8 mouse cellular contexts compared by ENCODE assay signal in genomic region chrX:85573532-85574181, GRCm38 (mm10). TPM values are rescaled to one million over a fixed set of nuclear protein-coding genes. Genes with fewer than 3 reads are reported as not detected.
DNase-seq lines count a peak whose midpoint lies in the region; ATAC-seq lines count a peak whose summit lies in the region.

Tab3 (plus strand) TSS chrX:85574022.

- intact Hi-C loops in left cerebral cortex, postnatal 14 days (cut with DNase I) = no loop called here

- peak; percentile 85 to 87 for DNase-seq in adrenal gland, adult 18-20 months (ENCODE audit: low spot score in 2 of 2)
- peak; percentile 95 for DNase-seq in embryo, embryonic 11 days
- peak; percentile 95 for DNase-seq in gastrocnemius, postnatal 25 days
- DNase-seq in intestine, embryonic 14.5 days (ENCODE audit: low spot score) = peak; percentile 91
- peak; percentile 91 to 93 for DNase-seq in left cerebral cortex, postnatal 14 days (ENCODE audit: low spot score in 2 of 2)
- DNase-seq in mesoderm, embryonic 11.5 days (ENCODE audit: low read depth, low spot score) = peak; percentile 95
- DNase-seq in right cerebral cortex, postnatal 36 days (ENCODE audit: low spot score in 2 of 2) = peak; percentile 89 to 91
- DNase-seq in yolk sac, embryonic 10.5 days (ENCODE audit: low spot score) = peak; percentile 95

- H3K4me1 ChIP-seq in intestine, embryonic 14.5 days (replicated peaks; ENCODE audit: control insufficient read depth, insufficient read depth, low read length) = no peaks in the 10 kb centered on the region; the same call in 1 of the 2 replicates

- no peaks in the 10 kb centered on the region for H3K36me3 ChIP-seq in intestine, embryonic 14.5 days (ENCODE audit: control insufficient read depth, insufficient read depth, low read length)

- peak within 1 kb of the TSS; percentile 50 for H3K4me3 ChIP-seq in intestine, embryonic 14.5 days (ENCODE audit: low read depth, low read length)

- H3K9ac ChIP-seq in intestine, embryonic 14.5 days (ENCODE audit: low read length) = peak within 1 kb of the TSS; percentile 65

- no peaks in the 10 kb centered on the region for H3K9me3 ChIP-seq in intestine, embryonic 14.5 days (ENCODE audit: control insufficient read depth, low read length)

- no peaks in the 10 kb centered on the region for H3K27me3 ChIP-seq in intestine, embryonic 14.5 days (replicated peaks; ENCODE audit: control insufficient read depth, insufficient read depth, low read length)

- peak within 1 kb of the TSS; percentile 54 for H3K4me2 ChIP-seq in intestine, embryonic 14.5 days (ENCODE audit: low read length)

- 7% methylated on average over 48 of the region's 64 CpGs for WGBS in intestine, embryonic 14.5 days

- H3K27ac ChIP-seq in intestine, embryonic 14.5 days (ENCODE audit: low read depth) = peak within 1 kb of the TSS; percentile 44; the same call in 1 of the 2 replicates

- ATAC-seq in intestine, embryonic 14.5 days (replicated peaks; ENCODE audit: low FRiP score, low TSS enrichment, low read depth) = peak; percentile 98

RNA-seq across cellular contexts. Expression of gene Tab3, which starts in this region (rescaled TPM):
- 10 to 100 TPM in 1 of 2 experiments, 1 to 10 TPM in 1; 9.1 to 11.6 TPM for total RNA-seq in adrenal gland, adult 18-20 months (2021)
- 1 to 10 TPM; 3.5 to 4.9 TPM for total RNA-seq in gastrocnemius, postnatal 25 days (2021)
- 5.7 and 6.2 TPM in 2 replicates for polyA plus RNA-seq in intestine, embryonic 14.5 days (2014; fragmentation: Nextera tagmentation; extraction: Ambion mirVana)
- 10 to 100 TPM; 14.3 to 14.6 TPM for total RNA-seq in left cerebral cortex, postnatal 14 days (2021)

Comparison
In these comparisons a context has a peak if more than half of its experiments do, and no peak if none do; other contexts are left out.
1. Peak in every context shown above with its lines: DNase-seq, ATAC-seq, H3K4me3 ChIP-seq and H3K27ac ChIP-seq.